17 mouse cellular contexts compared by ENCODE assay signal in genomic region chr10:56956728-56957127, GRCm38 (mm10).
DNase-seq lines count a peak whose midpoint lies in the region; ATAC-seq and TF ChIP-seq lines count a peak whose summit lies in the region.
"Had no signal": no experiment of that assay in that cellular context is flagged by ENCODE, and none has a peak within 500 bp of the region (broad histone marks: within the 10 kb centered on the region; RNA-seq: fewer than 3 reads in every experiment).

No protein-coding gene starts in this region.

- no peak for TF ChIP-seq CTCF in lung, postnatal 0 days (IDR thresholded peaks at IDR 0.05)
- TF ChIP-seq CTCF in lung, adult 2 months (IDR thresholded peaks at IDR 0.05; ENCODE audit: insufficient read depth, low read length) = no peak

- peak; percentile 89 for DNase-seq in lung, postnatal 0 days (ENCODE audit: low spot score)
- no peak for DNase-seq in lung, adult 2 months
- DNase-seq in fibroblast of lung, adult 2 months (ENCODE audit: low read depth) = peak; percentile 57
- DNase-seq in lung, postnatal 4 days = peak; percentile 25 to 53
- no peak for DNase-seq in heart, adult 11 months
- DNase-seq in adrenal gland, adult 8-10 months = no peak
- DNase-seq: adrenal gland, postnatal 25 days; cerebellum, adult 2 months; cerebellum, postnatal 10 days; gastrocnemius, postnatal 36 days had no signal

- no peak overlapping the region for H3K27ac ChIP-seq in lung, postnatal 0 days (ENCODE audit: low read length)
- H3K27ac ChIP-seq: embryonic facial prominence, embryonic 10.5 days; forebrain, embryonic 15.5 days; hindbrain, embryonic 10.5 days; hindbrain, embryonic 14.5 days had no signal

- no peaks in the 10 kb centered on the region for H3K27me3 ChIP-seq in lung, postnatal 0 days (replicated peaks; ENCODE audit: insufficient read depth, low read length)
- H3K27me3 ChIP-seq: forebrain, embryonic 15.5 days; heart, embryonic 12.5 days had no signal

- H3K4me2 ChIP-seq in lung, postnatal 0 days (replicated peaks; ENCODE audit: low read depth, low read length) = no peak overlapping the region
- H3K4me2 ChIP-seq: forebrain, embryonic 15.5 days; heart, embryonic 12.5 days; hindbrain, embryonic 14.5 days had no signal

- H3K36me3 ChIP-seq in lung, postnatal 0 days (ENCODE audit: insufficient read depth, low read length) = no peaks in the 10 kb centered on the region
- H3K36me3 ChIP-seq: embryonic facial prominence, embryonic 10.5 days; forebrain, embryonic 15.5 days; G1E; heart, embryonic 12.5 days; hindbrain, embryonic 10.5 days had no signal

- no peaks in the 10 kb centered on the region for H3K9me3 ChIP-seq in lung, postnatal 0 days (ENCODE audit: low read length)
- H3K9me3 ChIP-seq: embryonic facial prominence, embryonic 10.5 days; forebrain, embryonic 15.5 days; G1E; heart, embryonic 12.5 days; hindbrain, embryonic 10.5 days had no signal

- H3K9ac ChIP-seq in lung, postnatal 0 days (replicated peaks; ENCODE audit: low read depth) = no peak overlapping the region
- H3K9ac ChIP-seq: forebrain, embryonic 15.5 days; heart, embryonic 12.5 days; hindbrain, embryonic 14.5 days had no signal

- 56% methylated on average over 2 of the region's 2 CpGs for WGBS in lung, postnatal 0 days
- 61% methylated on average over 2 of the region's 2 CpGs for WGBS in lung, adult 2 months

- peak; percentile 99 for ATAC-seq in lung, postnatal 0 days
- ATAC-seq: CD4-positive, CD25-positive, alpha-beta regulatory T cell, adult 4 months; forebrain, embryonic 15.5 days had no signal

- H3K4me1 ChIP-seq in lung, postnatal 0 days (ENCODE audit: insufficient read depth, low read depth, low read length) = no peaks in the 10 kb centered on the region
- H3K4me1 ChIP-seq in lung, adult 2 months (ENCODE audit: control insufficient read depth, insufficient read depth, low read length) = no peaks in the 10 kb centered on the region
- H3K4me1 ChIP-seq: embryonic facial prominence, embryonic 10.5 days; forebrain, embryonic 15.5 days; heart, embryonic 12.5 days; hindbrain, embryonic 10.5 days had no signal

- no peak overlapping the region for H3K4me3 ChIP-seq in lung, postnatal 0 days (ENCODE audit: low read depth, low read length)
- H3K4me3 ChIP-seq in lung, adult 2 months (replicated peaks; ENCODE audit: extremely low read depth, low read depth, low read length) = no peak overlapping the region
- H3K4me3 ChIP-seq: embryonic facial prominence, embryonic 10.5 days; forebrain, embryonic 15.5 days; heart, embryonic 12.5 days; hindbrain, embryonic 10.5 days had no signal

- TF ChIP-seq EP300 in lung, postnatal 0 days (IDR thresholded peaks at IDR 0.05) = peak; percentile 94

- no peak for TF ChIP-seq POLR2A in lung, adult 2 months (IDR thresholded peaks at IDR 0.05; ENCODE audit: borderline replicate concordance, extremely low read depth, low read depth, low read length)

Comparison
In these comparisons a context has a peak if more than half of its experiments do, and no peak if none do; other contexts are left out.
1. DNase-seq: peak in lung, postnatal 0 days (single experiment), fibroblast of lung, adult 2 months (single experiment) and lung, postnatal 4 days (2 of 2); none in lung, adult 2 months (single experiment), heart, adult 11 months (single experiment) and adrenal gland, adult 8-10 months (single experiment).